Mouse (Mus musculus) hindbrain, embryonic 12.5 days (tissue): ENCODE data around the gene Tmem63b. TPM values are rescaled to one million over a fixed set of nuclear protein-coding genes. Genes with fewer than 3 reads are reported as not detected.

Experiments used
- polyA plus RNA-seq: library from polyadenylated mRNA; unstranded; fragments of >200 nt; fragmentation: Nextera tagmentation; extraction: Ambion mirVana; gene quantifications from 2 replicates; pipeline ENCODE4 v1.2.1, GENCODE M21; 2016

The Tmem63b gene
- polyA plus RNA-seq, 1 experiment from 2014 or later: 102 TPM

Other genes starting within 250 kb of the Tmem63b start
- gene Spats1, start 211.5 kb downstream of the Tmem63b start, polyA plus RNA-seq: 0.62 and 1.4 TPM in 2 replicates
- 23.0 and 23.4 TPM in 2 replicates for gene Aars2, start 180.1 kb downstream of the Tmem63b start, polyA plus RNA-seq
- gene Tcte1, start 163.5 kb downstream of the Tmem63b start, polyA plus RNA-seq: 2.3 and 3.2 TPM in 2 replicates
- 12.3 and 13.0 TPM in 2 replicates for gene Tmem151b, start 137.2 kb downstream of the Tmem63b start, polyA plus RNA-seq
- gene Nfkbie, start 131.2 kb downstream of the Tmem63b start, polyA plus RNA-seq: 7.0 and 7.7 TPM in 2 replicates
- 90.6 and 92.4 TPM in 2 replicates for gene Slc35b2, start 123.0 kb downstream of the Tmem63b start, polyA plus RNA-seq
- gene Hsp90ab1, start 113.6 kb downstream of the Tmem63b start, polyA plus RNA-seq: 1,350 and 1,487 TPM in 2 replicates
- 44.4 and 47.2 TPM in 2 replicates for gene Slc29a1, start 87.3 kb downstream of the Tmem63b start, polyA plus RNA-seq
- gene Mymx, start 84.8 kb downstream of the Tmem63b start, polyA plus RNA-seq: 1.6 and 5.0 TPM in 2 replicates
- gene Capn11, start 27.6 kb downstream of the Tmem63b start, polyA plus RNA-seq: 1.4 and 2.4 TPM in 2 replicates
- gene Mrpl14, start 583 bp downstream of the Tmem63b start, polyA plus RNA-seq: 98.1 and 110 TPM in 2 replicates
- gene 1600014C23Rik, start 46.9 kb upstream of the Tmem63b start, polyA plus RNA-seq: not detected in 2 replicates